Mouse (Mus musculus) erythroblast, embryonic 14.5 days (primary cell): ENCODE results near the gene Trafd1. TPM values are rescaled to one million over a fixed set of nuclear protein-coding genes. Genes with fewer than 3 reads are reported as not detected.

Source experiments
- H3K27me3 ChIP-seq: 2 replicates; pipeline ENCODE4 v1.6.1; 2012; ENCODE audit warnings: inconsistent platforms; ENCODE audit not compliant: control insufficient read depth
- H3K36me3 ChIP-seq: 2 replicates; pipeline ENCODE4 v1.6.1; 2012; ENCODE audit warnings: mild to moderate bottlenecking, inconsistent platforms; ENCODE audit not compliant: control insufficient read depth
- H3K4me1 ChIP-seq: 2 replicates; pipeline ENCODE4 v1.6.1; 2012; ENCODE audit warnings: inconsistent platforms; ENCODE audit not compliant: control insufficient read depth
- H3K4me3 ChIP-seq: replicated peaks from 2 replicates; pipeline ENCODE3; 2012; ENCODE audit warnings: moderate library complexity, mild to moderate bottlenecking, inconsistent platforms
- H3K9me3 ChIP-seq: 2 replicates; pipeline ENCODE4 v1.6.1; 2012; ENCODE audit warnings: low read length, inconsistent platforms, mixed read lengths; ENCODE audit not compliant: control insufficient read depth
- GATA1 ChIP-seq: IDR thresholded peaks from 2 replicates; pipeline ENCODE4 v1.6.1; 2012; ENCODE audit warnings: low read length, inconsistent platforms, mixed read lengths
- TAL1 ChIP-seq: IDR thresholded peaks from 3 replicates; pipeline ENCODE4 v1.6.1; 2012; ENCODE audit warnings: low read length, inconsistent platforms, mixed read lengths
- polyA plus RNA-seq: library from polyadenylated mRNA; stranded (reverse); fragments of >175 nt; gene quantifications from 2 replicates; pipeline ENCODE4 v1.2.3, GENCODE M21; 2012

The Trafd1 gene
- polyA plus RNA-seq: 1.8 and 2.1 TPM in 2 replicates

- peak within 1 kb of the TSS; percentile 74 for H3K4me3 ChIP-seq
- TF ChIP-seq TAL1: no peak
- no peak for TF ChIP-seq GATA1
- H3K27me3 ChIP-seq: peaks cover 3% of the 10 kb centered on the region
- peaks cover 8% of the 10 kb centered on the region for H3K9me3 ChIP-seq
- peaks cover 24% of the 10 kb centered on the region for H3K36me3 ChIP-seq
- H3K4me1 ChIP-seq: peaks cover 45% of the 10 kb centered on the region
Observed at GRCm38 (mm10) chr5:121385461-121386119, at the start of gene Trafd1. Gene Trafd1 (minus strand): TSS chr5:121385632.

- TF ChIP-seq TAL1 (no peak), GATA1 (no peak)
- H3K4me3 ChIP-seq: no peak overlapping the region
- H3K27me3 ChIP-seq: no peaks in the 10 kb centered on the region
- H3K9me3 ChIP-seq: no peaks in the 10 kb centered on the region
- no peaks in the 10 kb centered on the region for H3K4me1 ChIP-seq
- peaks cover 99% of the 10 kb centered on the region for H3K36me3 ChIP-seq
Observed at GRCm38 (mm10) chr5:121428954-121429353, 43.5 kb upstream of the Trafd1 start.

- H3K4me3 ChIP-seq: no peak overlapping the region
- peaks cover 95% of the 10 kb centered on the region for H3K36me3 ChIP-seq
- no peaks in the 10 kb centered on the region for H3K27me3 ChIP-seq
- H3K4me1 ChIP-seq: no peaks in the 10 kb centered on the region
- no peak for TF ChIP-seq GATA1
- no peak for TF ChIP-seq TAL1
- no peaks in the 10 kb centered on the region for H3K9me3 ChIP-seq
Observed at GRCm38 (mm10) chr5:121423297-121423696, 37.9 kb upstream of the Trafd1 start.

- TF ChIP-seq TAL1: no peak
- no peak for TF ChIP-seq GATA1
- no peaks in the 10 kb centered on the region for H3K27me3 ChIP-seq
- H3K4me3 ChIP-seq: no peak overlapping the region
- H3K4me1 ChIP-seq: no peaks in the 10 kb centered on the region
- H3K36me3 ChIP-seq: peaks cover 95% of the 10 kb centered on the region
- H3K9me3 ChIP-seq: no peaks in the 10 kb centered on the region
Observed at GRCm38 (mm10) chr5:121422787-121423186, 37.4 kb upstream of the Trafd1 start.

- no peaks in the 10 kb centered on the region for H3K27me3 ChIP-seq
- peaks cover 5% of the 10 kb centered on the region for H3K9me3 ChIP-seq
- H3K36me3 ChIP-seq: peaks cover 95% of the 10 kb centered on the region
- no peaks in the 10 kb centered on the region for H3K4me1 ChIP-seq
- TF ChIP-seq GATA1 (no peak), TAL1 (no peak)
- no peak overlapping the region for H3K4me3 ChIP-seq
Observed at GRCm38 (mm10) chr5:121420721-121421120, 35.3 kb upstream of the Trafd1 start.

- H3K9me3 ChIP-seq: no peaks in the 10 kb centered on the region
- no peak overlapping the region for H3K4me3 ChIP-seq
- peaks cover 2% of the 10 kb centered on the region; the same call in 1 of the 2 replicates for H3K4me1 ChIP-seq
- TF ChIP-seq TAL1 (no peak), GATA1 (no peak)
- no peaks in the 10 kb centered on the region for H3K27me3 ChIP-seq
- H3K36me3 ChIP-seq: peaks cover 90% of the 10 kb centered on the region
Observed at GRCm38 (mm10) chr5:121410975-121411374, 25.5 kb upstream of the Trafd1 start.

- no peaks in the 10 kb centered on the region for H3K9me3 ChIP-seq
- H3K27me3 ChIP-seq: no peaks in the 10 kb centered on the region
- no peak for TF ChIP-seq GATA1
- no peak for TF ChIP-seq TAL1
- H3K36me3 ChIP-seq: peaks cover 90% of the 10 kb centered on the region
- no peak overlapping the region for H3K4me3 ChIP-seq
- H3K4me1 ChIP-seq: peaks cover 16% of the 10 kb centered on the region
Observed at GRCm38 (mm10) chr5:121407856-121408255, 22.4 kb upstream of the Trafd1 start.

GRCm38 (mm10) chr5:121400849-121401248, 15.4 kb upstream of the Trafd1 start:
- TF ChIP-seq GATA1: no peak
- no peak for TF ChIP-seq TAL1
- H3K27me3 ChIP-seq: no peaks in the 10 kb centered on the region
- H3K36me3 ChIP-seq: peaks cover 53% of the 10 kb centered on the region
- H3K4me3 ChIP-seq: no peak overlapping the region
- H3K9me3 ChIP-seq: no peaks in the 10 kb centered on the region
- H3K4me1 ChIP-seq: peaks cover 67% of the 10 kb centered on the region

GRCm38 (mm10) chr5:121400064-121400463, 14.6 kb upstream of the Trafd1 start:
- Histone ChIP-seq H3K4me1 (peaks cover 67% of the 10 kb centered on the region), H3K27me3 (no peaks in the 10 kb centered on the region), H3K4me3 (no peak overlapping the region), H3K9me3 (no peaks in the 10 kb centered on the region), H3K36me3 (peaks cover 45% of the 10 kb centered on the region)
- TF ChIP-seq GATA1 (no peak), TAL1 (no peak)

- Histone ChIP-seq H3K4me1 (peaks cover 67% of the 10 kb centered on the region), H3K36me3 (peaks cover 41% of the 10 kb centered on the region), H3K4me3 (peak overlapping the region; percentile 84), H3K27me3 (no peaks in the 10 kb centered on the region), H3K9me3 (no peaks in the 10 kb centered on the region)
- TF ChIP-seq GATA1: no peak
- no peak for TF ChIP-seq TAL1
Observed at GRCm38 (mm10) chr5:121399540-121399939, 14.1 kb upstream of the Trafd1 start.
